Mouse (Mus musculus) kidney, embryonic 14.5 days (tissue): Measurements from ENCODE around the gene Ptprm. TPM values are rescaled to one million over a fixed set of nuclear protein-coding genes. Genes with fewer than 3 reads are reported as not detected.

Experiments used
- ATAC-seq: fragments of 200-750 bp; cut with Nextera tagmentation; 2 replicates; pipeline ENCODE4 v1.8.0; 2017; ENCODE audit warnings: moderate number of reproducible peaks, mild to moderate bottlenecking, moderate TSS enrichment, moderate library complexity; ENCODE audit not compliant: low FRiP score, low TSS enrichment
- H3K27ac ChIP-seq: fragments of 300-500 bp; sonication (generic); 2 replicates; pipeline ENCODE4 v1.5.1; 2014; ENCODE audit warnings: low read depth, mild to moderate bottlenecking, low read length, moderate library complexity, mixed read lengths
- H3K27me3 ChIP-seq: fragments of 300-500 bp; sonication (generic); 2 replicates; pipeline ENCODE4 v1.6.1; 2014; ENCODE audit warnings: mild to moderate bottlenecking, low read length; ENCODE audit not compliant: control insufficient read depth, insufficient read depth
- H3K36me3 ChIP-seq: fragments of 300-500 bp; sonication (generic); 2 replicates; pipeline ENCODE4 v1.6.1; 2014; ENCODE audit warnings: low read length, mixed read lengths; ENCODE audit not compliant: control insufficient read depth, insufficient read depth
- H3K4me1 ChIP-seq: fragments of 300-500 bp; sonication (generic); 2 replicates; pipeline ENCODE4 v1.6.1; 2014; ENCODE audit warnings: low read length, mixed read lengths; ENCODE audit not compliant: control insufficient read depth, insufficient read depth
- H3K4me2 ChIP-seq: fragments of 300-500 bp; sonication (generic); replicated peaks from 2 replicates; pipeline ENCODE4 v1.6.1; 2014; ENCODE audit warnings: low read depth, mild to moderate bottlenecking, low read length
- H3K4me3 ChIP-seq: fragments of 300-500 bp; sonication (generic); 2 replicates; pipeline ENCODE4 v1.5.1; 2014; ENCODE audit warnings: mild to moderate bottlenecking, low read length
- H3K9ac ChIP-seq: fragments of 300-500 bp; sonication (generic); 2 replicates; pipeline ENCODE4 v1.6.1; 2014; ENCODE audit warnings: low read depth, mild to moderate bottlenecking, low read length, moderate library complexity
- H3K9me3 ChIP-seq: fragments of 300-500 bp; sonication (generic); 2 replicates; pipeline ENCODE4 v1.6.1; 2016; ENCODE audit warnings: low read length; ENCODE audit not compliant: control insufficient read depth
- WGBS: fragments of 180-500 bp; shearing (Covaris S2); extraction: QIAGEN DNeasy Blood & Tissue Kit; methylation state at CpG from one replicate; pipeline ENCODE4 v1.1.7; 2014; 5-methylcytosine and 5-hydroxymethylcytosine counted together
- polyA plus RNA-seq: library from polyadenylated mRNA; unstranded; fragments of >200 nt; fragmentation: Nextera tagmentation; extraction: Ambion mirVana; gene quantifications from 2 replicates; pipeline ENCODE4 v1.2.1, GENCODE M21; 2014

Gene Ptprm
- polyA plus RNA-seq, 1 experiment from 2014 or later: 22.6 TPM

- WGBS: 4% methylated on average over 49 of the region's 50 CpGs
- peak; percentile 41 for ATAC-seq
Measured at GRCm38 (mm10) chr17:67352956-67353795, 1.1 kb downstream of the Ptprm start.

GRCm38 (mm10) chr17:67351423-67351822, 2.8 kb downstream of the Ptprm start:
- no peak overlapping the region for H3K27ac ChIP-seq
- H3K9me3 ChIP-seq: no peaks in the 10 kb centered on the region
- WGBS: 41% methylated on average over 5 of the region's 5 CpGs
- no peak overlapping the region for H3K9ac ChIP-seq
- no peaks in the 10 kb centered on the region for H3K27me3 ChIP-seq
- H3K4me1 ChIP-seq: no peaks in the 10 kb centered on the region; the same call in 1 of the 2 replicates
- ATAC-seq: no peak
- H3K4me2 ChIP-seq: peak overlapping the region; percentile 89
- no peaks in the 10 kb centered on the region for H3K36me3 ChIP-seq
- peak overlapping the region; percentile 17; the same call in 1 of the 2 replicates for H3K4me3 ChIP-seq

More at GRCm38 (mm10) chr17:67352956-67353795, 1.1 kb downstream of the Ptprm start:
- Histone ChIP-seq H3K9ac (peak overlapping the region; percentile 82), H3K4me1 (no peaks in the 10 kb centered on the region; the same call in 1 of the 2 replicates), H3K4me3 (peak overlapping the region; percentile 51), H3K9me3 (no peaks in the 10 kb centered on the region), H3K36me3 (no peaks in the 10 kb centered on the region), H3K27ac (peak overlapping the region; percentile 51; the same call in 1 of the 2 replicates), H3K27me3 (no peaks in the 10 kb centered on the region), H3K4me2 (peak overlapping the region; percentile 89)

- Histone ChIP-seq H3K4me1 (no peaks in the 10 kb centered on the region; the same call in 1 of the 2 replicates), H3K27me3 (no peaks in the 10 kb centered on the region), H3K36me3 (no peaks in the 10 kb centered on the region), H3K27ac (no peak overlapping the region), H3K9ac (no peak overlapping the region), H3K4me3 (no peak overlapping the region), H3K9me3 (no peaks in the 10 kb centered on the region), H3K4me2 (no peak overlapping the region)
- no peak for ATAC-seq
- 68% methylated on average over 7 of the region's 7 CpGs for WGBS
Measured at GRCm38 (mm10) chr17:67350536-67350935, 3.7 kb downstream of the Ptprm start.

GRCm38 (mm10) chr17:67349594-67349993, 4.7 kb downstream of the Ptprm start:
- Histone ChIP-seq H3K27me3 (no peaks in the 10 kb centered on the region), H3K36me3 (no peaks in the 10 kb centered on the region), H3K4me2 (no peak overlapping the region), H3K4me1 (no peaks in the 10 kb centered on the region; the same call in 1 of the 2 replicates), H3K4me3 (no peak overlapping the region), H3K9ac (no peak overlapping the region), H3K9me3 (no peaks in the 10 kb centered on the region), H3K27ac (no peak overlapping the region)
- no peak for ATAC-seq
- WGBS: 94% methylated on average over 8 of the region's 8 CpGs

- Histone ChIP-seq H3K4me2 (no peak overlapping the region), H3K4me1 (no peaks in the 10 kb centered on the region; the same call in 1 of the 2 replicates), H3K9me3 (no peaks in the 10 kb centered on the region), H3K27me3 (no peaks in the 10 kb centered on the region), H3K9ac (no peak overlapping the region), H3K4me3 (no peak overlapping the region), H3K27ac (0 out of 2 replicates have a peak overlapping the region, but pooled peaks have one; percentile 11), H3K36me3 (no peaks in the 10 kb centered on the region)
- ATAC-seq: no peak
- 60% methylated on average over 10 of the region's 10 CpGs for WGBS
Measured at GRCm38 (mm10) chr17:67346921-67347320, 7.3 kb downstream of the Ptprm start.

GRCm38 (mm10) chr17:67345157-67345556, 9.1 kb downstream of the Ptprm start:
- ATAC-seq: no peak
- Histone ChIP-seq H3K4me1 (peaks cover 13% of the 10 kb centered on the region), H3K36me3 (no peaks in the 10 kb centered on the region), H3K27me3 (no peaks in the 10 kb centered on the region), H3K4me2 (no peak overlapping the region), H3K27ac (no peak overlapping the region), H3K9ac (no peak overlapping the region), H3K9me3 (no peaks in the 10 kb centered on the region), H3K4me3 (no peak overlapping the region)
- WGBS: 65% methylated on average over 8 of the region's 8 CpGs

GRCm38 (mm10) chr17:67343471-67343870, 10.8 kb downstream of the Ptprm start:
- no peak overlapping the region for H3K27ac ChIP-seq
- no peaks in the 10 kb centered on the region for H3K36me3 ChIP-seq
- no peak overlapping the region for H3K4me3 ChIP-seq
- H3K4me1 ChIP-seq: peaks cover 13% of the 10 kb centered on the region
- H3K4me2 ChIP-seq: no peak overlapping the region
- ATAC-seq: no peak
- H3K9me3 ChIP-seq: no peaks in the 10 kb centered on the region
- WGBS: 79% methylated on average over 2 of the region's 2 CpGs
- no peak overlapping the region for H3K9ac ChIP-seq
- no peaks in the 10 kb centered on the region for H3K27me3 ChIP-seq

- no peak for ATAC-seq
Measured at GRCm38 (mm10) chr17:67343006-67343405, 11.3 kb downstream of the Ptprm start.

GRCm38 (mm10) chr17:67340362-67340761, 13.9 kb downstream of the Ptprm start:
- H3K36me3 ChIP-seq: no peaks in the 10 kb centered on the region
- no peak for ATAC-seq
- H3K27me3 ChIP-seq: no peaks in the 10 kb centered on the region
- H3K9me3 ChIP-seq: no peaks in the 10 kb centered on the region
- H3K4me2 ChIP-seq: no peak overlapping the region
- H3K27ac ChIP-seq: no peak overlapping the region
- peaks cover 13% of the 10 kb centered on the region for H3K4me1 ChIP-seq
- no peak overlapping the region for H3K9ac ChIP-seq
- WGBS: 47% methylated on average over 6 of the region's 6 CpGs
- H3K4me3 ChIP-seq: no peak overlapping the region

More at GRCm38 (mm10) chr17:67343006-67343405, 11.3 kb downstream of the Ptprm start:
- Histone ChIP-seq H3K4me3 (no peak overlapping the region), H3K9ac (no peak overlapping the region), H3K4me1 (peaks cover 13% of the 10 kb centered on the region), H3K4me2 (no peak overlapping the region), H3K36me3 (no peaks in the 10 kb centered on the region), H3K27me3 (no peaks in the 10 kb centered on the region), H3K27ac (no peak overlapping the region), H3K9me3 (no peaks in the 10 kb centered on the region)
- WGBS: 94% methylated on average over 6 of the region's 6 CpGs
